Mouse (Mus musculus): ENCODE data around the gene Erg28.
A peak's percentile ranks its signal among the peaks of the same experiment; 100 is the strongest.

Gene Erg28

DNA sequence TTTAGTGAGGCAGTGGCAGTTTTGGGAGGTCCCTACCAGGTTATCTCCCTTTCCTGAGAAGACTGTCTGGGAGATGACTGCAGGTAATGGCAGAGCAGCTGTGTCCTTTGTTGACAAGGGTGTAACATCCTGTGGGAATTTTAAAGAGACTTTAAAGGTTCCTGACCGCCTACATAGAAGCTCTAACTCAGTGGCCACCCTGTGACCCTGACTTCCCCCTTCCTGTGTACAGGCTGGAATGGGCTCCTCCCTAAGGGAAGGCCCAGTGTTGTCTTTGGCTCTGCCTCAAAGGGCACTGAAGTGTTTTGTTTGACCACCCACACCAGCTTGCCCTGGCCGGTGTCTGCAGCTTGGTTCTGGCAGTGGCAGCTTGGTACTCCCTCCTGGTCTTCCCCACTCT, 10.8 kb downstream of the Erg28 start:
- DNase-seq (ENCODE audit: low spot score), result no peak

DNA sequence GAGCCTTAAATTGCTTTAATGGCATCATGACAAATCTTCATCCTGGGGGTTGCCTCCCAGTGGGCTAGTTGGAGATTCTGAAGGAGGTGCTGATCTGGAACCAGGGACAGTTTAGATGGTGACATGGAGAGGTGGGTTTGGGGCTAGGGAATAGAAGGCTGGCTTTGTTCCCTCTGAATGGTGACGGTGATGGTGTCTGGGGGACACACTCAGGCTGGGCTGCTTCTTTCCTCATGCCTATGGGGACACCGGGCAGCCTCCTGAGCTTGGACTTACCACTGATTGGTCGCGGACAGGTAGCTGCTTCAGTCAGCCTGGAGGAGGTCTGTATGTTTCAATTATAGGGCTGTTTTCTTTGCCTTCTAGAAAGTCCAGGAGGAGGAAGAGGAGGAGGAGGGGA, 12.7 kb downstream of the Erg28 start:
- no peak for DNase-seq (ENCODE audit: low spot score)

DNA sequence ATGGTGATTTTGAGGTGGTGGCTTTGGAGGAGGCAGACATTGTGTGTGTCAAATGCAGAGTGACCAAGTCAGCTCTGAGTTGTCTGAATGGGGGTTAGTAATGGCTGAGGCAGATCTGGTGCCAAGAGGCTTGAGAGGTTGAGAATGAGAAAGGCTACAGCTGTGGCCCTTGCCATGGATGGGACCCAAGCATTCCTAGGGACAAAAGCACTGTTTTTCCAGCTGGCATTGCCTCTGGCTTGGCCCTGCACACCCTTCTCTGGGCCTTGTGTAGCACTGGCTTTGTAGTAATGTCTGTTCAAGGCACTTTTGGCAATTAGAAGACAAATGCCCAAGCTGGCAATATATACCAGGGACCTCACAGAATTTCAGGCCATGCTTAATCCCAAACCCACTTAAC, 13.4 kb downstream of the Erg28 start:
- DNase-seq (ENCODE audit: low spot score), result no peak

DNA sequence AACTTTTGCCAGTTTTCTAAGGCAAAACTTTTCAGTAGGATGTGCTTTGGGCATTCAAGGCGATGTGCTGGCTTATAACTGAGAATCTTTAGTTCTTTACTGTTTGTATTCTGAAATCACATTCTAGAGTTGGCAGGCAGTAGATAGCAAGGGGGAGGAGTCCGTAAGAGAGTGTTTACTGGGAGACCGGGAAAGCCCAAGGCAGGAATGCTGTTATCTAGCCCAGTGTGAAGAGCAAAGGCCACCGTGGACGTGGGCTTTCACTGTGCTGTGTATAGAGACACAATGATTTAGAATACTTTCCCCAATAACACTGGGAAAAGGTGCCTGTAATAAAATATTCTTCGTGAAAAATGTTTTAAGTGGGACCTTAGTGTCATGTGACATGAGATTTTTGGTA, 14.6 kb downstream of the Erg28 start:
- no peak for DNase-seq (ENCODE audit: low spot score)

DNA sequence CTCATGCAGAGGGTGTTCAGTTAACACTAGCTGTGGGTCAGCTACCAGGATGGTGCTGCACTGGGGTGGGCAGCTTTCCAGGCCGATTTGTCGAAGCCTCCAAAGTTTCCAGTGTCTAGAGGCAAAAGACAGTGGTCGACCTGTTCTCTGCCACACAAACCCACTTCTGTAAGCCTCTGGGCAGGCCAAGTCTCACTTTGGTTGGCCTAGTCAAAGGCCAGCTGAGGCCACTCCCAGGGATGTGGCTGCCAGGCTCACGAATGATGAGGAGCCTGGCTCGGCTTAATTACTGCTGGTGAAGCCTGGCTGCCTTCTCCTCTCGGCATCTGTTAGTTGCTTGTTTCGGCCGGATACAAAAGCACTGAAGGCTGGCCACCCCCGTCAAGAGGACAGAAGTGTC, 24.3 kb downstream of the Erg28 start:
- no peak for DNase-seq (ENCODE audit: low spot score)

DNA sequence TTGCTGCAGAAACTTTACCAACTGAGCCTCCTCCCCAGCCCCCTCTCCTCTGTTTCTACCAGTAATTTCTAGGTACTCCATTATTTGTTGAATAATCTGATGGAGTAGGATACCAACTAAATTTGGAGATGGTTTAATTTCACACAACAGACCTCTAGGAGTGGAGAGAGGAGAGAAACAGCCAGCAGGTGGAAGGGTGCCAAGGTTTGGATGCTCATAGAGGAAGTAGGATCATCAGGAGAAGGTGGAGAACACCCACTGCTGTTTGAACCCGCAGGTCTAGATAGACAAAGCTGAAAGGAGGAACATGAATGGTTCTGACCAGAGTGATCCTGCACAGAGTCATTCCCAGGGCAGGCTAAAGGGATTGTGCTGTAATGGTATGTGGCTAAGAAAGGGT, 28.8 kb downstream of the Erg28 start:
- DNase-seq (ENCODE audit: low spot score), result no peak

DNA sequence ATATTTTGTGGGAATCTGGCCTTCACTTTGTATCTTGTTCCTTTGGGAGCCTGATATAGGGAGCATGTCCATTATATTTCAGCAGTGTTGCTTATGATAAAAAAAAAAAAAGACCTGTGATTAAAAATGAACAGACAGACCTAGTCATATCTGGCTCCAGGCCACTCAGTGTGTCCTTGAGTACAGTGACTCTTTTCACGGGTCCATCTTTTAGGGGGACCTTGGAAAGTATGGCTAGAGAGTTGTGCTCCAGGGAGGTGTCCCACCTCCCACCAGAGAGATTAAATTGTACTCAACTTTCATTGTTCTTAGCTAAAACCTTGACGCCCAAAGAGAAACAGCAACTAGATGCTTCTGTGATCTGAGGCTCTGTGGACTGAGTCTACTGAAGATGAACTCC, 30.3 kb downstream of the Erg28 start:
- DNase-seq (ENCODE audit: low spot score), result no peak

DNA sequence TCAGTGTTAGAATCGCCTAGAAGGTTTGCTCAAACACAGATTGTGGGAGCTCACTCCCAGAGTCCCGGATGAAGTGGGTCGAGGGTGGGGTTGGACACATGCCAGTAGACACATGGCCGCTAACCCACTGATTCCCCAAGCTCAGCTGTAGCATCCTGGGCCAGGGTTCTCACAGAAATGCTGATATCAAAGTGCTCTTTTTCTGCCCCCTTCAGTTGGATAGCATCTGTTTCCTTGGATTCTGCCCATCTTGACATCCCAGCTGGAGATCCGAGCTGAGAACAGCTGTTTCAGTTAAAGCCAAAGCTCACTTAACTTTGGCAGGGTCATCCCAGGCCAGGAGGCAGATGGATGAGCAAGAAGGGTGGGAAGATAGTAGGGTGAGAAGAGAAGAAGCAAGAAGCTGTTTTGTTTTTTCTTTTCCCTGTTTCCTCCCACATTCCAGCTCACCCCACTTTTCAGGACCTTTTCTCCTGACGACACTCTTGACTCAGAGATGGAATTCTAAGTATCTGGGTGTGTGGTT, 31.5 kb downstream of the Erg28 start:
- DNase-seq (ENCODE audit: low spot score), result peak; percentile 12

DNA sequence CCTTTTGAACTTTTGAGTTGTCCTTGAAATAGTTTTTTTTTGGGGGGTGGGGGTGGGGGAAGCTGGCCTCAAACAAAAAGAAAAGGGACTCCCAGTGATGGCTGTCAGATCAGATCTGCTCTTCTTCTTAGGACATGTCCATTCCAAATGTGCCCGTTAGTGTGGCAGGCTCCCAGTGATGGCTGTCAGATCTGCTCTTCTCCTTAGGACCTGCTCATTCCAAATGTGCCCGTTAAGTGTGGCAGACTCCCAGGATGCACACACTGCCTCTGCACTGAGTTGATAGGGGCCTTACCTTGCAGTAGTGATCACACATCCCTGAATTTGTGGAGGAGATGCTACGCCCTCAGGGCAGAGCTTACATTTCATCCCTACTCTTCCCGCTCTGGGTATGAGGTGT, 32.2 kb downstream of the Erg28 start:
- no peak for DNase-seq (ENCODE audit: low spot score)

DNA sequence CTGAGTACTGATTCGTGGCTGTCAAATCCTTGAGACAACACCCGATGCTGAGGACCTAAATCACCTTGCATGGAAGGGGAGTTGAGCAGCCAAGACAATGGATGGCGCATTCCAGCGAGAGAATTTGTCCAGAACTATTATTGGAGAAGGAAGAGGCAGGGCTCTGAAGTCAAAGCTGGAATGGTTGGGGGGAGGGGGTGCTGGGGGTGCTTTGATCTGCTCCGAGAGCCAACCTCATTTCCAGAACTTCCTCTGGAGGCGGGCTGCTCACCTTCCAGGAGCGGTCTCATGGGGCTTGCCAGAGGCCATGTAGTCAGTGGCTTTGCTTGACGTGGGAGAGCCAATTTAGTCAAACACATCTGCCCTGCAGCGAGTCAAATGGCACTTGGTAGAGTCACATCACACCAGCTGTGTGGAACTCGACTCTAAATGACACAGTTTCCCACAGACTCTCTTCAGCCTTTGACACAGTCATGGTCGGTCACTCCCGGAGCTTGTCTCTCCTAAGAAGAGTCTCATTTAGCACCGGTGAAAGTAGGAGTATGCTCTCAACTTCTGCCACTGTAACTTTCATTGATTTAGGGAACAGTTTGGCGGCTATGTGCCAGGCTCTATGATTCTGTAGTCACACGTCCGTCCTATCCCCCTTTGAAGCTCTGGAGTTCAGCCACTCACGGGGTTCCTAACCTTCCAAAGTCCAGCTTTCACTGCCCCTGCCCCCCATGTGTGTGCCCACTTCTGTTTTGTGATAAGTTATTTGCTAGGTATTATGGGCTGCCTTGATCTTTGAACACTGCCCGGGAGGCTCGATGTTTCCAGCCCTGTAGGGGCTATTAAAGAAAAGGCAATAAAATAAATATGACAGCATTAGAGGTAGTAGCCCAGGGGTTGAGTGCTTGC, 39.2 kb downstream of the Erg28 start:
- DNase-seq (ENCODE audit: low spot score), result no peak

DNA sequence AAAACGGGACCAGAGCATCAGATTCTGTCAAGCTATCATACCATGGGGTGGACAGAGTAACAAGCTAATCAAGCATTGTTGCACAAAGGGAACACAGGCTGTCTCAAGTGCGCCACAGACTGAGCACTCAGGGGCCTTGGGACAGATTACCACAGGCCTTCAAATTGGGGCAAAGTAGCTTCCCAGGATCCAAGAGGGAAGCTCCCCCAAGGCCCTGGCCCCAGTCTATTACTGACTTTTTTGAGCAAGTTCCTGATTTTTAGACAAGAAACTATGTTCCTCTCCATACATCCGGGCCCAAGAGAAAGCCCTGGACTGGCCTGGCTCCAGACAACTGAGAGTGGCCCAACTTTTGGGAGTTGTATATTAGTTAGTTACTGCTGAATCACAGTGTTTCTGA, 42.7 kb downstream of the Erg28 start:
- no peak for DNase-seq (ENCODE audit: low spot score)

DNA sequence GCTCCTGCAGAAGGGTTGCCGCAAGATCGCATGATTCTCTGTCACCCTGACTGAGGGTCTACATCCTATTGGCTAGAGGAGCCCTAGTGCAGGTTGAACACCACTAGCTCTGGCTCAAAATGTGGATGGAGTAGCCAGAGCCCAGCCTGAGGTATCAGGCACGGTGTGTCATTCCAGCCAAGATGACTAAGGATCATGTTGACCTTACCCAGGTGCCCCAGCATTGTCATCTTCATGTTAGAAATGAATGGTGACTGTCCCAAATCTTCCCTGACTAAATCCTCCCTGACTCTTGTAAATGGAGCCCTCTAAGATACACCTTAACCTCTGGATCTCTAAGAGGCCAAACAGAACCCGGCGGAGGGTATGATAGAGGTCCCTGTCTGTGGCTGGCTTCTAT, 44.6 kb downstream of the Erg28 start:
- DNase-seq (ENCODE audit: low spot score), result no peak

DNA sequence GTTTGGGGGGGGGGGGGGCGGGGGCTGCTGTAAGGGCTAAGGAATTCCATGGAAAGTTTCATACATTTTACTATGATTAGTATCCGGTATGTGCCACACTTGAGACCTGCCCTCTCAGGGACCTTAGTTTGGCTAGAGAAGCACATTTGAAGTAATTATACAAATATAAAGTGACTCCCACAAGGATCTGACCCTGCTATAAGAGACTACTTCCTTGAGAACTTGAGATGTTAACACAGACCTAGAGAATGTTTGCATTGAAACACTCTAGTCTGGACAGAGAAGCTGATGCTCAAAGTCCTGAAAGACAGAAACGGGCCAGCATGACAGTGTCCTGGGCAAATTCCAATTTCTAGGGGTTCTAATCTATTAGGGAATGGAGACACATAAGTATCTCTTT, 45.4 kb downstream of the Erg28 start:
- DNase-seq (ENCODE audit: low spot score), result no peak

DNA sequence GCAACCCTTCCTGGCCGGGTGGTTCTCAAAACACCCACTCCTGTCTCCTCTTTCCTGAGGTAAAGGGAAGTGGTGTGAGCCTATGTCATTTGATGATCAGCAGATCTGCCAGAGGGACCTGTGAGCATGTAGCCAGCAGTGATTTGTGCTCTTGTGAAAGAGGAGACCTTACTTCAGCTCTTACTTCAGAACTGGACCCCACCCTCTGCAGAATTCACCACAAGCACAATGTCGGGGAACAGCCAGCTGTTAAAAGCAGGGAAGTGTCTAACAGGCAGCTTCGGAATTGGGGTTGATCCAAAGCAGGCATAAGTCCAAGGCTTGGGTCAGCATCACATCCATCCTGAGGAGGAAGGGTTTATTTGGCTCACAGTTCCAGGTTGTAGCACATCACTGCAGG, 53.0 kb downstream of the Erg28 start:
- DNase-seq (ENCODE audit: low spot score), result no peak

DNA sequence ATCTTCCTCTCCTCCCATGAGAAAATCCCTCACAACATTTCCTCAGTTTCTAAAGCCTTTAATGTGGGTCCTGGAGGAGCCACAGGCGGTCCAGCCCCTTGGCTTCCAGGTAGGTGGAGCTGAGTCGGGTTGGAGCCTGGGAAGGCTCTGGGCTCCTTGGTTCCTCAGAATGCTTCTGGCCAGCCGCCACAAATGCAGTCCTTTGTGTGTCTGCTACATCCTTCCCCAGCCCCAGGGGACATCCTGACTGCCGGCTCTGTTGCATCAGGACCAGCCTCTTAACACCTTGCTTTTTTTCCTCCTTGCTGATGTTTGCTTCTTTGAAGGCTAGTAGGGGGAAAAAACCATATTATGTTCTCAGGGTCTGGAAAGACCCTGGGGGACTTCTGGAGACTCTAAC, 56.6 kb downstream of the Erg28 start:
- DNase-seq (ENCODE audit: low spot score), result no peak

DNA sequence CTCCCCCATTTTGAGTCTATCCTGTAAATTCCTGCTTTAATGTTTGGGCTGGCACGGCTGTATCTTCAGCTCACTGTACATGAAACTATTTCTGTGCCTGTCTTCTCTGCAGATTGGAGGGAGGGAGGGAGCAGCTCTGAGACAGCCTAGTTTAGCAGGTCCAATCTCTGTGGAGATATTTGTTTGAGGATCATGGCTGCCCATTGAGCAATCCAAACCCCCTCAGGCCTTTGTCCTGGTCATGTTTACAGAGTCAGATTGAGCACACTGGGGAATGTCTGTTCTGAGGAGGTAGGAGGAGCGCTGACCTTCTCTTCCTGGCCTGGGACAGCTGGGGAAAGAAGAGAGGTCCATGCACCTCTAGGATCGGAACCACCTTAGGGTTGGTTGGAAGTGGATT, 58.1 kb downstream of the Erg28 start:
- DNase-seq (ENCODE audit: low spot score), result no peak

Data from retina, embryonic 14.5 days (tissue).